ENCODE assay signal across 22 mouse cellular contexts in the genomic region with DNA sequence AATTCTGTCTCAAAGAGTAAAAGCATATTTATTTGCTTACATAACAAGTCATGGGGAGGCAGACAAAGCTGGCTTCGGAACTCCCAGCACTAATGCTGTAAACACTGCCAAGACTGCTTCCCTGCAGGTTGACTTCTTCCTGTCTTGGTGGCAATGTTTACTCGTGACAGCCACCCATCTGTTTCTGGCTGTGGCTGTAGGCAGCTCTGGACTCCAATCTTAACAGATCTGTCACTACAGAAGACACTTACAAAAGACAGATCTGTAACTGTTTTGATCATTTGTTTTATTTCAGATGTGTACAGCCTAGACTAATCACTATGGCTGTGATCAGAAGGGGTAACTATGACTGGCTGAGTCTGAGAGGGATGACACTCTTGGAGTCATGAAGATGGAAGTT.
DNase-seq lines count a peak whose midpoint lies in the region; ATAC-seq and TF ChIP-seq lines count a peak whose summit lies in the region.
"Had no signal": no experiment of that assay in that cellular context is flagged by ENCODE, and none has a peak within 500 bp of the region (broad histone marks: within the 10 kb centered on the region; RNA-seq: fewer than 3 reads in every experiment).

No protein-coding gene starts in this region.

- H3K4me1 ChIP-seq in forebrain, embryonic 13.5 days = no peaks in the 10 kb centered on the region
- H3K4me1 ChIP-seq in forebrain, embryonic 11.5 days (replicated peaks; ENCODE audit: control insufficient read depth, insufficient read depth, low read length) = no peaks in the 10 kb centered on the region
- H3K4me1 ChIP-seq in cerebellum, adult 2 months (ENCODE audit: control insufficient read depth, insufficient read depth, low read length) = peaks cover 9% of the 10 kb centered on the region; the same call in 1 of the 2 replicates
- H3K4me1 ChIP-seq: embryonic facial prominence, embryonic 10.5 days; heart, embryonic 15.5 days; limb, embryonic 15.5 days; liver, embryonic 15.5 days; midbrain, embryonic 15.5 days; neural tube, embryonic 13.5 days had no signal

- no peak overlapping the region for H3K4me2 ChIP-seq in forebrain, embryonic 13.5 days
- no peak overlapping the region for H3K4me2 ChIP-seq in forebrain, embryonic 11.5 days (ENCODE audit: low read depth, low read length, severe bottlenecking)
- H3K4me2 ChIP-seq: heart, embryonic 15.5 days; hindbrain, embryonic 14.5 days; limb, embryonic 15.5 days; liver, embryonic 15.5 days; midbrain, embryonic 15.5 days; neural tube, embryonic 13.5 days had no signal

- H3K27me3 ChIP-seq in forebrain, embryonic 13.5 days = no peaks in the 10 kb centered on the region
- no peaks in the 10 kb centered on the region for H3K27me3 ChIP-seq in forebrain, embryonic 11.5 days (ENCODE audit: control insufficient read depth, insufficient read depth, low read length)
- H3K27me3 ChIP-seq in cerebellum, adult 2 months (ENCODE audit: control insufficient read depth, insufficient read depth, low read length) = no peaks in the 10 kb centered on the region
- H3K27me3 ChIP-seq: heart, embryonic 15.5 days; limb, embryonic 15.5 days; liver, embryonic 15.5 days; midbrain, embryonic 15.5 days; neural tube, embryonic 13.5 days had no signal

- no peak overlapping the region for H3K27ac ChIP-seq in forebrain, embryonic 13.5 days
- H3K27ac ChIP-seq in forebrain, embryonic 11.5 days (ENCODE audit: low read depth, low read length) = no peak overlapping the region
- peak overlapping the region; percentile 66; the same call in 1 of the 2 replicates for H3K27ac ChIP-seq in cerebellum, adult 2 months (ENCODE audit: insufficient read depth, low read length)
- H3K27ac ChIP-seq: embryonic facial prominence, embryonic 10.5 days; heart, embryonic 15.5 days; hindbrain, embryonic 14.5 days; kidney, postnatal 0 days; limb, embryonic 15.5 days; liver, embryonic 15.5 days; midbrain, embryonic 15.5 days; neural tube, embryonic 13.5 days had no signal

- H3K36me3 ChIP-seq in forebrain, embryonic 13.5 days (ENCODE audit: poor library complexity, severe bottlenecking) = no peaks in the 10 kb centered on the region
- no peaks in the 10 kb centered on the region for H3K36me3 ChIP-seq in forebrain, embryonic 11.5 days (ENCODE audit: control insufficient read depth, insufficient read depth, low read length)
- H3K36me3 ChIP-seq: embryonic facial prominence, embryonic 10.5 days; heart, embryonic 15.5 days; limb, embryonic 15.5 days; liver, embryonic 15.5 days; midbrain, embryonic 15.5 days; neural tube, embryonic 13.5 days had no signal

- DNase-seq in forebrain, embryonic 11.5 days (ENCODE audit: low spot score) = no peak
- peak; percentile 96 for DNase-seq in brain, adult 2 months (ENCODE audit: low read depth, low spot score)
- peak; percentile 71 to 92 for DNase-seq in cerebellum, adult 2 months
- peak; percentile 74 to 75 for DNase-seq in cerebellum, postnatal 25 days
- DNase-seq in ovary, postnatal 14 days (ENCODE audit: low spot score) = no peak
- DNase-seq in frontal cortex, postnatal 10 days (ENCODE audit: low spot score in 2 of 2) = no peak
- DNase-seq in right cerebral cortex, postnatal 36 days (ENCODE audit: low spot score in 2 of 2) = no peak
- DNase-seq: adrenal gland, postnatal 14 days; gastrocnemius, postnatal 36 days; heart, postnatal 36 days; left cerebral cortex, postnatal 4 days; lung, postnatal 4 days had no signal

- H3K4me3 ChIP-seq in forebrain, embryonic 13.5 days = no peak overlapping the region
- H3K4me3 ChIP-seq in forebrain, embryonic 11.5 days (ENCODE audit: low read depth, low read length) = no peak overlapping the region
- no peak overlapping the region for H3K4me3 ChIP-seq in cerebellum, adult 2 months (replicated peaks; ENCODE audit: insufficient read depth, low read depth, low read length)
- H3K4me3 ChIP-seq: embryonic facial prominence, embryonic 10.5 days; heart, embryonic 15.5 days; limb, embryonic 15.5 days; liver, embryonic 15.5 days; midbrain, embryonic 15.5 days; myocyte; neural tube, embryonic 13.5 days had no signal

- TF ChIP-seq CTCF in cerebellum, adult 2 months (IDR thresholded peaks at IDR 0.05; ENCODE audit: borderline replicate concordance, insufficient read depth, low read depth, low read length) = no peak

- 64% methylated on average over 2 of the region's 2 CpGs for WGBS in forebrain, embryonic 13.5 days
- 75% methylated on average over 2 of the region's 2 CpGs for WGBS in forebrain, embryonic 11.5 days
- 2% methylated on average over 2 of the region's 2 CpGs for WGBS in cerebellum, adult 2 months

- peak; percentile 45; the same call in 1 of the 2 replicates for ATAC-seq in forebrain, embryonic 13.5 days
- ATAC-seq in forebrain, embryonic 11.5 days (replicated peaks; ENCODE audit: low FRiP score) = no peak
- ATAC-seq: midbrain, embryonic 15.5 days had no signal

- peak; percentile 13; the same call in 1 of the 2 replicates for TF ChIP-seq POLR2A in cerebellum, adult 2 months (IDR thresholded peaks at IDR 0.05; ENCODE audit: borderline replicate concordance, insufficient read depth, low read length)

- no peaks in the 10 kb centered on the region for H3K9me3 ChIP-seq in forebrain, embryonic 13.5 days (replicated peaks)
- H3K9me3 ChIP-seq in forebrain, embryonic 11.5 days (ENCODE audit: control insufficient read depth, low read length) = no peaks in the 10 kb centered on the region
- H3K9me3 ChIP-seq: embryonic facial prominence, embryonic 10.5 days; heart, embryonic 15.5 days; limb, embryonic 15.5 days; liver, embryonic 15.5 days; midbrain, embryonic 15.5 days; neural tube, embryonic 13.5 days had no signal

- no peak overlapping the region for H3K9ac ChIP-seq in forebrain, embryonic 13.5 days
- H3K9ac ChIP-seq in forebrain, embryonic 11.5 days (ENCODE audit: low read length) = no peak overlapping the region
- H3K9ac ChIP-seq: heart, embryonic 15.5 days; hindbrain, embryonic 14.5 days; limb, embryonic 15.5 days; liver, embryonic 15.5 days; midbrain, embryonic 15.5 days; neural tube, embryonic 13.5 days had no signal

Comparison
In these comparisons a context has a peak if more than half of its experiments do, and no peak if none do; other contexts are left out.
1. DNase-seq: peak in brain, adult 2 months (single experiment), cerebellum, adult 2 months (2 of 2) and cerebellum, postnatal 25 days (2 of 2); none in forebrain, embryonic 11.5 days (single experiment), ovary, postnatal 14 days (single experiment), frontal cortex, postnatal 10 days (0 of 2) and right cerebral cortex, postnatal 36 days (0 of 2).